Mouse (Mus musculus) thymus, adult 2 months (tissue): ENCODE results near the gene Fbxl19. TPM values are rescaled to one million over a fixed set of nuclear protein-coding genes. Genes with fewer than 3 reads are reported as not detected.

Experiments
- DNase-seq: peaks from one replicate; pipeline ENCODE4 v3.0.0; 2021
- H3K27ac ChIP-seq: fragments of 200-500 bp; 2 replicates; pipeline ENCODE4 v1.5.1; 2012; ENCODE audit warnings: low read length, control low read depth; ENCODE audit not compliant: control insufficient read depth, insufficient read depth
- H3K27me3 ChIP-seq: fragments of 200-500 bp; 2 replicates; pipeline ENCODE4 v1.6.1; 2012; ENCODE audit warnings: mild to moderate bottlenecking, low read length, moderate library complexity, mixed read lengths; ENCODE audit not compliant: control insufficient read depth, insufficient read depth
- H3K36me3 ChIP-seq: fragments of 200-500 bp; 2 replicates; pipeline ENCODE4 v1.6.1; 2012; ENCODE audit warnings: mild to moderate bottlenecking, low read length, moderate library complexity; ENCODE audit not compliant: control insufficient read depth, insufficient read depth
- H3K4me1 ChIP-seq: fragments of 200-500 bp; replicated peaks from 2 replicates; pipeline ENCODE4 v1.6.1; 2012; ENCODE audit warnings: low read length; ENCODE audit not compliant: control insufficient read depth, insufficient read depth
- H3K4me3 ChIP-seq: fragments of 200-500 bp; 2 replicates; pipeline ENCODE4 v1.5.1; 2012; ENCODE audit warnings: mild to moderate bottlenecking, low read length, control low read depth, moderate library complexity; ENCODE audit not compliant: control insufficient read depth, insufficient read depth
- CTCF ChIP-seq: fragments of 200-500 bp; IDR thresholded peaks from 2 replicates; pipeline ENCODE4 v1.5.1; 2012; ENCODE audit warnings: mild to moderate bottlenecking, control low read depth, low read length, moderate library complexity, borderline replicate concordance; ENCODE audit not compliant: control insufficient read depth, poor library complexity, insufficient read depth; ENCODE audit errors: extremely low read depth
- POLR2A ChIP-seq: fragments of 200-500 bp; IDR thresholded peaks from 2 replicates; pipeline ENCODE4 v1.6.1; 2012; ENCODE audit warnings: mild to moderate bottlenecking, low read length, control low read depth, moderate library complexity; ENCODE audit not compliant: control insufficient read depth, poor library complexity, insufficient read depth; ENCODE audit errors: extremely low read depth
- WGBS: fragments of 180-500 bp; shearing (Covaris S2); methylation state at CpG from one replicate; pipeline ENCODE4 v1.1.7; 2018; 5-methylcytosine and 5-hydroxymethylcytosine counted together
- polyA plus RNA-seq: library from polyadenylated mRNA; depleted of rRNA; stranded (reverse); fragments of >200 nt; gene quantifications from 2 replicates; pipeline ENCODE4 v1.2.3, GENCODE M21; 2012

Gene Fbxl19
- polyA plus RNA-seq, 1 experiment: 38.9 TPM

DNA sequence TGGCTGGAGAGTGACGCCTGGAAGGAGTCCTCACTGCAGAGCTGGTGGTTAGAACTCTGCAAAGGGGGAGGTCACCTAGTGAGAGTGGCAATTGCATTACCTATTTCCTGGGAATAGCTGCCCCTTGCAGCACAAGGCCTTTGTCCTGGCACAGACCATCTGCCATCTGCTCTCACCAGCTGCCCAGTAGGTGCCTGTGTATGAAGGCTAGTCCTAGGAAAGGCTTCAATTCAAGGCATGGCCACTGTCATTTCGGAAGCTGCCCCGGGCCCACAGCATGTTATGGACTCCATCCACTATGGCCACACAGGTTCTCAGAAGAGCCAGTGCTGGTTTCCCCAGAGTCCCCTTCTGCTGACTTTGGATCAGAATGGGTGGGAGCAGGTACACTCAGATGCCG is 54.2 kb downstream of the Fbxl19 start:
- no peak for TF ChIP-seq CTCF
- 89% methylated on average over 4 of the region's 4 CpGs for WGBS
- Histone ChIP-seq H3K27me3 (no peaks in the 10 kb centered on the region), H3K4me1 (no peaks in the 10 kb centered on the region), H3K4me3 (no peak overlapping the region), H3K27ac (no peak overlapping the region), H3K36me3 (peaks cover 47% of the 10 kb centered on the region)
- no peak for DNase-seq

GRCm38 (mm10) chr7:127799211-127799610 is 54.9 kb downstream of the Fbxl19 start:
- Histone ChIP-seq H3K27ac (no peak overlapping the region), H3K36me3 (peaks cover 47% of the 10 kb centered on the region), H3K27me3 (no peaks in the 10 kb centered on the region), H3K4me1 (no peaks in the 10 kb centered on the region), H3K4me3 (no peak overlapping the region)
- TF ChIP-seq POLR2A: no peak
- no peak for TF ChIP-seq CTCF
- 89% methylated on average over 13 of the region's 13 CpGs for WGBS
- no peak for DNase-seq

DNA sequence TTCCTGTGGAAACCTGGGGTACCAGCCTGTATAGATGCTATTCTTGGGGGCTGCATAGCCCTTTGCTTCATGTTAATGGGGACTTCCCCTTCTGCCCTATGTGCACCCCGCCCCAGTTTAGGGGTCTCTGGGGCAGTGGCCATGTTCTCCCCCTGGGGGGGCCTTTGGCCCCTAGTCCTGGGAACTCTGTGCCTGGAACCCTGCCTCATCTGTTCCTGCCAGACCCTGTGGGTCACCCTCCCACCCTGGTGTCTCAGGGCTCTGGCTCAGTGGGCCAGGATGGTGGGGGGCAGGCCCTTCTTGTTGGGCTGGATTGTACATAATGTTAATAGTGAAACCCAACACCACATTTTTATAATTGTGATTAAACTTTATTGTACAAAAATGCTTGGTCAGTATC is 55.4 kb downstream of the Fbxl19 start:
- peaks cover 44% of the 10 kb centered on the region for H3K36me3 ChIP-seq
- 52% methylated on average over 1 of the region's 1 CpGs for WGBS
- TF ChIP-seq POLR2A (no peak), CTCF (no peak)

DNA sequence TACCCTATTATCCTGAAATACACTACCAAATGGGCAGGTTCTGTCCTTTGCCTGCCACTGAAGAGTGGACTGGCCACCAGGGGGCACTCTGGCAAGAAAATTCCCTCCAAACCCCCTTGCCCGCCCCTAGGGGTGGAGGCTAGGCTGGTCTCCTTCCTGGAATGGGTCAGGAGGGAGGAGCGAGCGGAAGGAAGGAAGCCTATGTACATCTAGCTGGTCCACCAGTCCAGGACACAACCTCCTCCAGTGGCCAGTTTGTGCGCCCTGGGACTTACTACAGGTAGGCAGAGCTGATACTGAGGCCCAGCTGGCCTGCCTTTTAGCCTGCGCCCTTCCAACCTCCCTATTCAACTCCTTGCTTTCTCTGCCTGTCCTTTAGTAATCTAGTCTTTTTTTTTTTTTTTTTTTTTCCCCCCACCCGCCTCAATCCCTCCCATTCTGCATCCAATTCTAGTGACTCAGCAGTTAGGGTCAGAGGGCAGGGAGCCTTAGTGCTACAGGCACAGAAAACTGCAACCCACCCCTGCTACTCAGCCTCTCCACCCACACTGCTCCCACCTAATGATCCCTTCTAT is 56.2 kb downstream of the Fbxl19 start, which contains the start of gene Hsd3b7:
Gene Hsd3b7 (plus strand): TSS at position 170 of the 575 bp plus-strand sequence.
- Histone ChIP-seq H3K36me3 (peaks cover 36% of the 10 kb centered on the region), H3K4me1 (no peaks in the 10 kb centered on the region), H3K27me3 (no peaks in the 10 kb centered on the region), H3K4me3 (no peak within 1 kb of the TSS), H3K27ac (no peak within 1 kb of the TSS)
- TF ChIP-seq POLR2A: no peak
- peak; percentile 96 for TF ChIP-seq CTCF
- peak; percentile 76 for DNase-seq
- 49% methylated on average over 6 of the region's 6 CpGs for WGBS

More for the DNA sequence above, 55.4 kb downstream of the Fbxl19 start:
- no peak overlapping the region for H3K27ac ChIP-seq
- H3K4me3 ChIP-seq: no peak overlapping the region
- no peaks in the 10 kb centered on the region for H3K27me3 ChIP-seq
- no peak for DNase-seq
- H3K4me1 ChIP-seq: no peaks in the 10 kb centered on the region

GRCm38 (mm10) chr7:127801010-127801621 is 56.8 kb downstream of the Fbxl19 start:
- Histone ChIP-seq H3K27ac (no peak overlapping the region), H3K4me3 (no peak overlapping the region), H3K27me3 (no peaks in the 10 kb centered on the region), H3K4me1 (no peaks in the 10 kb centered on the region), H3K36me3 (peaks cover 30% of the 10 kb centered on the region)
- DNase-seq: no peak
- 87% methylated on average over 8 of the region's 8 CpGs for WGBS
- TF ChIP-seq POLR2A: no peak
- TF ChIP-seq CTCF: no peak

GRCm38 (mm10) chr7:127802313-127802712 is 58.0 kb downstream of the Fbxl19 start:
- no peak for DNase-seq
- H3K27me3 ChIP-seq: no peaks in the 10 kb centered on the region
- peaks cover under 1% of the 10 kb centered on the region; the same call in 1 of the 2 replicates for H3K4me1 ChIP-seq
- H3K36me3 ChIP-seq: peaks cover 18% of the 10 kb centered on the region
- no peak overlapping the region for H3K4me3 ChIP-seq
- 97% methylated on average over 17 of the region's 17 CpGs for WGBS
- TF ChIP-seq CTCF (no peak), POLR2A (no peak)
- no peak overlapping the region for H3K27ac ChIP-seq
